Mouse (Mus musculus): ENCODE measurements around the gene Cspg4.
A peak's percentile ranks its signal among the peaks of the same experiment; 100 is the strongest.

The Cspg4 gene

GRCm38 (mm10) chr9:56864216-56864729 lies 560 bp upstream of the Cspg4 start, which contains the start of gene Odf3l1:
Odf3l1 (minus strand) TSS chr9:56864679.
- DNase-seq (ENCODE audit: low spot score), result peak; percentile 35

GRCm38 (mm10) chr9:56865673-56866400 lies 1.0 kb downstream of the Cspg4 start:
- no peak for DNase-seq (ENCODE audit: low spot score)

- DNase-seq (ENCODE audit: low spot score), result no peak
Measured at GRCm38 (mm10) chr9:56866430-56866829, 1.6 kb downstream of the Cspg4 start.

GRCm38 (mm10) chr9:56868292-56868691 lies 3.5 kb downstream of the Cspg4 start:
- no peak for DNase-seq (ENCODE audit: low spot score)

GRCm38 (mm10) chr9:56869552-56869951 lies 4.7 kb downstream of the Cspg4 start:
- DNase-seq (ENCODE audit: low spot score), result no peak

GRCm38 (mm10) chr9:56870778-56871177 lies 5.9 kb downstream of the Cspg4 start:
- DNase-seq (ENCODE audit: low spot score), result no peak

- DNase-seq (ENCODE audit: low spot score), result no peak
Measured at GRCm38 (mm10) chr9:56871191-56871590, 6.4 kb downstream of the Cspg4 start.

- DNase-seq (ENCODE audit: low spot score), result no peak
Measured at GRCm38 (mm10) chr9:56872105-56872903, 7.5 kb downstream of the Cspg4 start.

- DNase-seq (ENCODE audit: low spot score), result no peak
Measured at GRCm38 (mm10) chr9:56873097-56873496, 8.3 kb downstream of the Cspg4 start.

- DNase-seq (ENCODE audit: low spot score), result no peak
Measured at GRCm38 (mm10) chr9:56876784-56877183, 12.0 kb downstream of the Cspg4 start.

- no peak for DNase-seq (ENCODE audit: low spot score)
Measured at GRCm38 (mm10) chr9:56877284-56877683, 12.5 kb downstream of the Cspg4 start.

- DNase-seq (ENCODE audit: low spot score), result no peak
Measured at GRCm38 (mm10) chr9:56880790-56881189, 16.0 kb downstream of the Cspg4 start.

- no peak for DNase-seq (ENCODE audit: low spot score)
Measured at GRCm38 (mm10) chr9:56881539-56882082, 16.8 kb downstream of the Cspg4 start.

GRCm38 (mm10) chr9:56882283-56882682 lies 17.4 kb downstream of the Cspg4 start:
- no peak for DNase-seq (ENCODE audit: low spot score)

GRCm38 (mm10) chr9:56882818-56883217 lies 18.0 kb downstream of the Cspg4 start:
- no peak for DNase-seq (ENCODE audit: low spot score)

GRCm38 (mm10) chr9:56883470-56883869 lies 18.6 kb downstream of the Cspg4 start:
- no peak for DNase-seq (ENCODE audit: low spot score)

- DNase-seq (ENCODE audit: low spot score), result no peak
Measured at GRCm38 (mm10) chr9:56884328-56884727, 19.5 kb downstream of the Cspg4 start.

- DNase-seq (ENCODE audit: low spot score), result no peak
Measured at GRCm38 (mm10) chr9:56886113-56886512, 21.3 kb downstream of the Cspg4 start.

GRCm38 (mm10) chr9:56886601-56887000 lies 21.8 kb downstream of the Cspg4 start:
- DNase-seq (ENCODE audit: low spot score), result no peak

- no peak for DNase-seq (ENCODE audit: low spot score)
Measured at GRCm38 (mm10) chr9:56887581-56887980, 22.7 kb downstream of the Cspg4 start.

GRCm38 (mm10) chr9:56889817-56890216 lies 25.0 kb downstream of the Cspg4 start:
- DNase-seq (ENCODE audit: low spot score), result peak; percentile 86

- no peak for DNase-seq (ENCODE audit: low spot score)
Measured at GRCm38 (mm10) chr9:56890522-56891250, 25.9 kb downstream of the Cspg4 start.

All from adipocyte (in vitro differentiated cells).